Mouse (Mus musculus) urinary bladder, postnatal 36 days (tissue): Measurements from ENCODE around the gene Tph2.

Experiments used
- DNase-seq, 2 experiments: peaks; one replicate each; pipeline ENCODE4 v3.0.0; 2022; ENCODE audit warnings: low spot score in 2 of 2, mixed read lengths in 1 of 2

The Tph2 gene

GRCm38 (mm10) chr10:115137016-115137415 lies 47.8 kb downstream of the Tph2 start:
- peak in 1 of 2 experiments; percentile 35 for DNase-seq

GRCm38 (mm10) chr10:115127907-115128306 lies 56.9 kb downstream of the Tph2 start:
- DNase-seq = no peak

GRCm38 (mm10) chr10:115125550-115125949 lies 59.3 kb downstream of the Tph2 start:
- DNase-seq = no peak

- no peak for DNase-seq
Observed at GRCm38 (mm10) chr10:115125027-115125426, 59.8 kb downstream of the Tph2 start.

- DNase-seq = peak in 1 of 2 experiments; percentile 16
Observed at GRCm38 (mm10) chr10:115107666-115108540, 76.9 kb downstream of the Tph2 start.

GRCm38 (mm10) chr10:115104175-115104574 lies 80.6 kb downstream of the Tph2 start:
- DNase-seq = no peak

GRCm38 (mm10) chr10:115099890-115100580 lies 84.8 kb downstream of the Tph2 start:
- DNase-seq = peak in 1 of 2 experiments; percentile 32

- DNase-seq = peak; percentile 16 to 18
Observed at GRCm38 (mm10) chr10:115097163-115097562, 87.7 kb downstream of the Tph2 start.

GRCm38 (mm10) chr10:115096191-115096590 lies 88.6 kb downstream of the Tph2 start:
- DNase-seq = no peak

- no peak for DNase-seq
Observed at GRCm38 (mm10) chr10:115078232-115078631, 106.6 kb downstream of the Tph2 start.

- DNase-seq = no peak
Observed at GRCm38 (mm10) chr10:115069123-115069911, 115.5 kb downstream of the Tph2 start.

GRCm38 (mm10) chr10:115063936-115064335 lies 120.9 kb downstream of the Tph2 start:
- no peak for DNase-seq

- DNase-seq = no peak
Observed at GRCm38 (mm10) chr10:115061498-115061897, 123.3 kb downstream of the Tph2 start.

- no peak for DNase-seq
Observed at GRCm38 (mm10) chr10:115060759-115061158, 124.1 kb downstream of the Tph2 start.

GRCm38 (mm10) chr10:115051602-115052001 lies 133.2 kb downstream of the Tph2 start:
- no peak for DNase-seq

- no peak for DNase-seq
Observed at GRCm38 (mm10) chr10:115050674-115051073, 134.1 kb downstream of the Tph2 start.

- no peak for DNase-seq
Observed at GRCm38 (mm10) chr10:115050178-115050577, 134.6 kb downstream of the Tph2 start.

- no peak for DNase-seq
Observed at GRCm38 (mm10) chr10:115048565-115048964, 136.3 kb downstream of the Tph2 start.

GRCm38 (mm10) chr10:115035748-115036147 lies 149.1 kb downstream of the Tph2 start:
- no peak for DNase-seq
